Mouse (Mus musculus) lung, embryonic 15.5 days (tissue): ENCODE measurements around the gene Btk. TPM values are rescaled to one million over a fixed set of nuclear protein-coding genes. Genes with fewer than 3 reads are reported as not detected.

Experiments used
- ATAC-seq: fragments of 200-750 bp; cut with Nextera tagmentation; 2 replicates; pipeline ENCODE4 v1.8.0; 2017; ENCODE audit warnings: moderate number of reproducible peaks, borderline replicate concordance; ENCODE audit not compliant: low FRiP score, low TSS enrichment; ENCODE audit errors: extremely low read depth
- H3K27ac ChIP-seq: fragments of 300-500 bp; sonication (generic); 2 replicates; pipeline ENCODE4 v1.5.1; 2015; ENCODE audit warnings: moderate library complexity, mild to moderate bottlenecking, inconsistent platforms
- H3K27me3 ChIP-seq: fragments of 300-500 bp; sonication (generic); 2 replicates; pipeline ENCODE4 v1.6.1; 2015; ENCODE audit warnings: inconsistent platforms
- H3K36me3 ChIP-seq: fragments of 300-500 bp; sonication (generic); 2 replicates; pipeline ENCODE4 v1.6.1; 2015; ENCODE audit warnings: inconsistent platforms
- H3K4me1 ChIP-seq: fragments of 300-500 bp; sonication (generic); 2 replicates; pipeline ENCODE4 v1.6.1; 2015; ENCODE audit warnings: inconsistent platforms
- H3K4me2 ChIP-seq: fragments of 300-500 bp; sonication (generic); 2 replicates; pipeline ENCODE4 v1.6.1; 2015; ENCODE audit warnings: inconsistent platforms, mild to moderate bottlenecking, moderate library complexity
- H3K4me3 ChIP-seq: fragments of 300-500 bp; sonication (generic); 2 replicates; pipeline ENCODE4 v1.5.1; 2015; ENCODE audit warnings: mild to moderate bottlenecking, inconsistent platforms
- H3K9ac ChIP-seq: fragments of 300-500 bp; sonication (generic); 2 replicates; pipeline ENCODE4 v1.6.1; 2015; ENCODE audit warnings: inconsistent platforms
- H3K9me3 ChIP-seq: fragments of 300-500 bp; sonication (generic); 2 replicates; pipeline ENCODE4 v1.6.1; 2016; ENCODE audit warnings: inconsistent platforms
- WGBS: fragments of 180-500 bp; shearing (Covaris S2); methylation state at CpG from one replicate; pipeline ENCODE4 v1.1.7; 2015; 5-methylcytosine and 5-hydroxymethylcytosine counted together
- polyA plus RNA-seq: library from polyadenylated mRNA; unstranded; fragments of >200 nt; fragmentation: Nextera tagmentation; extraction: Ambion mirVana; gene quantifications from 2 replicates; pipeline ENCODE4 v1.2.1, GENCODE M21; 2015

Gene Btk
- polyA plus RNA-seq, 1 experiment from 2014 or later, result 2.2 TPM

DNA sequence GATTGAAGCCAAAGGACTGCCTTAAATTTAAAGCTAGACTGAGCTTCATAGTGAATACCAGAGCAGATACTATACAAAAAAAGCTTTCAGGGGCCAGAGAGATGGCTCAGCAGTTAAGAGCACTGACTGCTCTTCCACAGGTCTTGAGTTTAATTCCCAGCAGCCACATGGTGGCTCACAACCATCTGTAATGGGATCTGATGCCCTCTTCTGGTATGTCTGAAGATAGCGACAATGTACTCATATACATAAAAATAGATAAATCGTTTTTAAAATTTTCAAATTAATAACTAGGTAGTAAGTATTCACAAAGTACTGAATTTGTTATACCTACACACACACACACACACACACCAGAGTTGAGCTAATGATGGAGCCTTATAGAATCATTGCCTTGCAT is 50.0 kb downstream of the Btk start:
- no peaks in the 10 kb centered on the region for H3K4me1 ChIP-seq
- no peaks in the 10 kb centered on the region for H3K27me3 ChIP-seq
- no peak for ATAC-seq
- H3K4me3 ChIP-seq, result no peak overlapping the region
- H3K9me3 ChIP-seq, result no peaks in the 10 kb centered on the region
- no peak overlapping the region for H3K9ac ChIP-seq
- WGBS, result 82% methylated on average over 2 of the region's 2 CpGs
- no peak overlapping the region for H3K4me2 ChIP-seq
- no peaks in the 10 kb centered on the region; the same call in 1 of the 2 replicates for H3K36me3 ChIP-seq
- no peak overlapping the region for H3K27ac ChIP-seq

DNA sequence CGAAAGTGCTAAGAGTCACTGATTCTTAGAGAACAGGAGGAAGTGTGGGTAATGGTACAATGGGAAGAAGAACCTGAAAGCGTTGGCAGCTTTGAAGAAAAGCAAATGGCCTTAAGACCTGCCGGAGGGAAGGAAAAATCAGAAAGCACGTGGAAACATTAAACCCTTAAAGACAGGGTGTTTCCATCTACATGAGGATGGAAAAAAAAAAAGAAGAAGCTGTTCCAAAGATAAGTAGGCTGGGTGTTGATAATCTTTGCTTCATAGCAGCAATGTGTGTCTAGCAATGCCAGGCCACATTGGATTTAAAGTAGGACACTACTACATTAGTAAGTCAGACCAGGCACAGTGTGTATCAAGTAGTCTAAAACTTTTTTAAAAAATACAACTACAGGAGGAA is 58.1 kb downstream of the Btk start:
- ATAC-seq, result no peak
- 72% methylated on average over 4 of the region's 4 CpGs for WGBS
- H3K27ac ChIP-seq, result no peak overlapping the region

DNA sequence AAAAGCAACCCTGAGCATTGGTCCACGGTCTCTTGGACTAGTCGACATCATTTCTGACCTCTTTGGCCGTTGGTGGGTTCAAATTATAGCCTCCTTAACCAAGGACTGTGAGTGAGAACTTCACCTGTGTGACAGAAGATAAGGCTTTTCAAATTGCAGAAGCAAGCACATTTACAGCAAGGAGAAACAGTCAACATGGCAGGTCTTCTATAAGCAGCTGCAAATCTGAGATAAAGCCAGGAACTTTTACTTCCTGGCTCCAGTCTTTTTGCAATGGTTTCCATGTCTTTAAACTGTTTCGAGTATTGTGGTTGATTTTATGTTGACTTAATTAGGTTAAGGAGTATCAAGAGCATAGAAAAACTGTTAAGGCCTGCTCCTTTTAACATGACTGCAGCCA is 59.6 kb downstream of the Btk start:
- H3K27ac ChIP-seq, result no peak overlapping the region
- no peak overlapping the region for H3K4me3 ChIP-seq
- no peaks in the 10 kb centered on the region for H3K4me1 ChIP-seq
- no peak overlapping the region for H3K9ac ChIP-seq
- no peaks in the 10 kb centered on the region for H3K9me3 ChIP-seq
- H3K27me3 ChIP-seq, result no peaks in the 10 kb centered on the region
- H3K36me3 ChIP-seq, result no peaks in the 10 kb centered on the region
- WGBS, result 66% methylated on average over 4 of the region's 4 CpGs
- ATAC-seq, result no peak
- no peak overlapping the region for H3K4me2 ChIP-seq

More for the DNA sequence above, 58.1 kb downstream of the Btk start:
- no peaks in the 10 kb centered on the region for H3K36me3 ChIP-seq
- no peaks in the 10 kb centered on the region for H3K9me3 ChIP-seq
- H3K4me1 ChIP-seq, result no peaks in the 10 kb centered on the region
- H3K27me3 ChIP-seq, result no peaks in the 10 kb centered on the region
- H3K4me2 ChIP-seq, result no peak overlapping the region
- no peak overlapping the region for H3K4me3 ChIP-seq
- no peak overlapping the region for H3K9ac ChIP-seq

DNA sequence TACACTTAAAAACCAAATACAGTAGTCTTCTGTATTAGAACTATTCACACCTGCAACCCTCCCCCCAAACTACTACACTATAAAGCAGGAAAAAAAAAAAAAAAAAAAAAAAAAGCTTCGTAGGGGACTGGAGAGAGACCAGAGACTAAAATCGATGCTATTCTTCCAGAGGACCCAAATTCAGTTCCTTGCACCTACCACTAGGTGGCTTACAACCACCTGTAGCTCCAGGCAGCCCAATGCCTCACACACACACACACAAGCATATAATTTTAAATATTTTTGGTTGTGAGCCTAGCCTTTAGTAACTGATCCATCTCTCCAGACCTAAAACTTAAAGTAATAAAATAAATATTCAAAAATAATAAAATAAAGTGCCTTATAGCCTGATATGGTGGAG is 73.9 kb downstream of the Btk start:
- no peak overlapping the region for H3K27ac ChIP-seq
- no peaks in the 10 kb centered on the region for H3K27me3 ChIP-seq
- H3K4me1 ChIP-seq, result no peaks in the 10 kb centered on the region
- 21% methylated on average over 2 of the region's 2 CpGs for WGBS
- no peak overlapping the region for H3K4me2 ChIP-seq
- ATAC-seq, result no peak
- no peaks in the 10 kb centered on the region for H3K9me3 ChIP-seq
- no peak overlapping the region for H3K9ac ChIP-seq
- H3K4me3 ChIP-seq, result no peak overlapping the region
- no peaks in the 10 kb centered on the region for H3K36me3 ChIP-seq

DNA sequence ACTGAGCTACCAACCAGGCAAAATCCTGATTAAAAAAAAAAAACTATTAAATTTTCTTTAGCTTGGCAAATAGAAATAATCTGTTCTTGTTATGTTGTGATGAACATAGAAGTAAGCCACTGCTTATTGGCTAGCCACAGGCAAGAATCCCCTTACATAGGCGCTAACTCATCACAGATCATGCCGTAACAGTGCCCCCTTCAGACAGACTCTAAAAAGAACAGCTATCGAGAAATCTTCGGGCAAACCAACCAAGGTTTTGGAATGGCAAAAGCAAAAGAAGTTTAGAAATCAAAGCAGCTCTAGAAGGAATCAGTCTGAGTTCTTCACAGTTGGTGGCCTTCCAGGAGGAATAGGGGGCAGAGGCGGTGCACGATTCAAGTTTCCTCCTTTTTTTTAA is 75.4 kb downstream of the Btk start:
- no peak for ATAC-seq
- Histone ChIP-seq H3K4me2 (no peak overlapping the region), H3K9me3 (no peaks in the 10 kb centered on the region), H3K4me3 (no peak overlapping the region), H3K27ac (no peak overlapping the region), H3K27me3 (no peaks in the 10 kb centered on the region), H3K9ac (no peak overlapping the region), H3K36me3 (no peaks in the 10 kb centered on the region), H3K4me1 (no peaks in the 10 kb centered on the region)
- WGBS, result 65% methylated on average over 6 of the region's 6 CpGs

DNA sequence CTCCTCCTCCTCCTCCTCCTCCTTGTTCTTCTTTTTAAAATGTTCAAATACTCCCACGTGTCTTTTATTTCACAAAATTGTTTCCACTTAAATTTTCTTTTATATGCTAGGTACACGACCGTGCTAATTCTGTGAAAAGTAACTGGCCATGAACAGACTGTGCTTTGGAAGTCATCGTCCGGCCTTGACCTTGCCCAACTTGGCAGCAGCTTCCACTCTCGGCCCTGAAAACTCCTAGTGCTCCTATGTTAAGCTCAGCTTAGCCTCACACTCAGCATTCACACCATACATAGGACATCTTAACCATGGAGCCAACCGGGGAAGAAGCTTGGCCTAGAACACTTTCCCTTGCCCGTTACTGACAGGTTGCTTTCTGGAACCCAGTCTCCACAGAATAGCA is 82.7 kb downstream of the Btk start:
- no peaks in the 10 kb centered on the region for H3K27me3 ChIP-seq
- 86% methylated on average over 8 of the region's 8 CpGs for WGBS
- H3K4me1 ChIP-seq, result no peaks in the 10 kb centered on the region
- ATAC-seq, result no peak
- no peak overlapping the region for H3K4me2 ChIP-seq
- H3K9me3 ChIP-seq, result no peaks in the 10 kb centered on the region
- no peaks in the 10 kb centered on the region for H3K36me3 ChIP-seq
- no peak overlapping the region for H3K4me3 ChIP-seq
- H3K9ac ChIP-seq, result no peak overlapping the region
- no peak overlapping the region for H3K27ac ChIP-seq

Other genes starting within 250 kb of the Btk start
- gene Drp2, start 179.0 kb downstream of the Btk start, polyA plus RNA-seq, result 0.49 and 0.67 TPM in 2 replicates
- gene Taf7l, start 107.1 kb downstream of the Btk start, polyA plus RNA-seq, result not detected in 2 replicates
- 75.1 and 75.2 TPM in 2 replicates for gene Timm8a1, start 41.7 kb downstream of the Btk start, polyA plus RNA-seq
- 375 and 413 TPM in 2 replicates for gene Rpl36a, start 2.1 kb upstream of the Btk start, polyA plus RNA-seq
- gene Gla, start 17.6 kb upstream of the Btk start, polyA plus RNA-seq, result 5.2 and 7.0 TPM in 2 replicates
- 161 and 168 TPM in 2 replicates for gene Hnrnph2, start 17.6 kb upstream of the Btk start, polyA plus RNA-seq
- 5.8 and 6.1 TPM in 2 replicates for gene Armcx4, start 102.9 kb upstream of the Btk start, polyA plus RNA-seq
- gene Armcx1, start 134.4 kb upstream of the Btk start, polyA plus RNA-seq, result 49.0 and 52.6 TPM in 2 replicates
- 20.9 TPM in 2 replicates for gene Armcx6, start 167.8 kb upstream of the Btk start, polyA plus RNA-seq
- 73.5 and 74.6 TPM in 2 replicates for gene Armcx3, start 173.0 kb upstream of the Btk start, polyA plus RNA-seq
- gene Armcx2, start 225.7 kb upstream of the Btk start, polyA plus RNA-seq, result 67.6 and 71.3 TPM in 2 replicates